Mouse (Mus musculus) T-cell, adult 2 months (primary cell): Measurements from ENCODE around the gene Slc46a1.
A peak's percentile ranks its signal among the peaks of the same experiment; 100 is the strongest.

Source experiments
- DNase-seq: peaks from one replicate; pipeline ENCODE4 v3.0.0; 2022; ENCODE audit warnings: low spot score

Slc46a1 gene

DNA sequence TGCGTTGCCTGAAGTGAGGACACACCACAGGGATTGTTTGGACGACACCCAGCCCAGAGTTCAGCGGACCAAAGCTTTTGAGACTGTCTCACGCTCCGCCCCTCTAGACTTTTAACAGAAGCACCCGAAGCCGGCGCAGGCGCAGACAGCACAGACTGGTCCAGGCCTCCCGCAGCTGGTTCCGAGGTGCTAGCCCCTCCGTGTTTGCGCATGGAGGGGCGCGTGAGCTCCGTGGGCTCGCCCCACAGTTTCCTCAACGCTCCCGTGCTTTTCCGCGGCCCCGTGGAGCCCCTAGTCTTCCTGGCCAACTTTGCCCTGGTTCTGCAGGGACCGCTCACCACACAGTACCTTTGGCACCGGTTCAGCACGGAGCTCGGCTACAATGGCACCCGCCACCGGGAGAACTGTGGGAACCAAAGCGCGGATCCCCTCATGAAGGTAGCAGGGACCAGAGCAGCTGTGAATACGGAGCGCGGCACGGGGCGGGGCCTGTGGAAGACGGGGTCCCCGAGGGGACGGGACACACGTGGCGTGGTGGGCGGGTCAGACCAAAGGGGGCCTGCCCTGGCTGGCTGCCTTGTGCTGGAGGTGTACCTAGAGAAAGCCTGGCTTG is at the start of gene Slc46a1:
Slc46a1 (plus strand) TSS at position 130 of the 613 bp plus-strand sequence.
- DNase-seq = peak; percentile 62

DNA sequence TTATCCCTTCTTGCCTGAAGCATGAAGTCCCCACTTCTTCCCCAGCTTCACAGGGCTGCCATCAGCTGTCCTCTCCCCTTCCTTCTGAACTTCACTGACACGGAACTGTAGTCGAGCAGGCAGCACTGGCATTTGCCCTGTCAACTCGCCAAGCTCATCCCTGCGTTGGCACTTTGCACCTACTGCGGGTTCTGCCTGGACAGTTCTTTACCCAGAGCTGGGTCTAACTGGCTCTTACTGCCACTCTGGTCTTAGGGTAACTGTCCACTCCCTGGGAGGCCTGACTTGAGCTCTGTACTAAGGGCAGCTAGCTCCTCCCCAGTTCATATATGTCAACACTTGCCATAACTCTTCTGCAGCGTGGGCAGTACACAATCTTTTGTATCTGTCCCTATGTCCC is 48.6 kb upstream of the Slc46a1 start:
- DNase-seq = no peak

DNA sequence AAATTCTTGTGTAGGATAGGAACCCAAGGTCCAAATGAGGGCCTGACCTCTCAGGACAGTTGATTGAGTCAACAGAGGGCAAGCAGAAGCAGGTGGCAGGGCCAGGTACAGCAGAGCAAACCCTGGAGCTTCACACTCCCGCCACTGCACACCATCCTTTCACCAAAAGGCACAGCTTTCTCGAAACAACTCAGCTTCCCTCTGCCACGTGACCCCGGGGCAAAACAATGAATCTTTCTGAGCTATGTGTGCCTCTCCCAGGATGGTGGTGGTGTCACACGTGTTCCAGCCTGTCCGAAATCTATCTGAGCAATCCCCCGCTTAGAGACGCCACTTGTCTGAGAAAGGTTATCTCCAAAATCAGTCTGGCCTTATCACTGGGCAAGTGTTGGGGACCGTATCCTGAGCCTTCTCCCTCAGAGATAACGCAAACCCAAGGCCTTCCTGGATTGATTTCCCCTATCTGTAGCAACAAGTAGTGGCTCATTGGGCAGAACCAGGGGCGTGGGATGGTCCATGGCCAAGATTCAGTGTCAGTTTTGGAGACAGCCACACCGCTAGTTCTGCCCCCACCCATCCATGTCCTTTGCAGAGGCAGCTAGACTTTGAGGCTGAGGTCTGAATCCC is 45.1 kb upstream of the Slc46a1 start:
- DNase-seq = no peak

DNA sequence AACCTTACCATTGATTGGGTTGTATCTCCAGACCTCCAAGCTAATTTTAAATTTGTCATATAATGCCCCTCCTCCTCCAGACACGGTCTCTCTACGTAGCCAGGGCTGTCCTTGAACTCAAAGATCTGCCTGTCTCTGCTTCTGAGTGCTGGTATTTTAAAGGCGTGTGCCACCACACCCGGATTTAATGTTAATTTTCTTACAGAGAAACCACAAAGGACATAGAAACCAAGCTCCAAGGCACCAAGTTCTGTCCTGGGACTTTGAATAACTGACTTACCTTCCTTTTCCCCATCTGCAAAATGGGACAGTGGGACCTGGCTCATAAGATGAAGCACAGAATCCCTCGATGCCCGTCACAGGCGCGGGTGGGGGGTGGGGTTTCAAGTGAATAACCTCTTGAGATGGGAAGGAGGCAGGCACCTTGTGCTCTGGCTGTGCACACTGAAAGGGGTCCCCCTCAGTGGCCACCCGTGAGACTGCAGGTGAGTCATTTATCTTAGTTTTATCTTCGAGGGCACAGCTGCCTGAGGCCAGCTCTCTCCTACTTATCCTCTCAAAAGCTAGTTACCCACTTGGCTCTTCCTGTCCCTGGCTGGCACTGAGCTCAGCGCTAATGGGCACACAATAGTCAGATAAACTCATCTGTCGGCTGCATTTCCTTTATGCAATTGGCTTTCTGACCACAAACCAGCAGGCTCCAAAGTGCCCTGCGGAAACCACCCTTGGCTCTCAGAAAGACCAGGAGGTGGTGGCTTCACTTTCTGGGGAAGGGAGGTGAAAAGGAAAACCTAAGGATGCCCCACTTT is 44.1 kb upstream of the Slc46a1 start:
- no peak for DNase-seq

DNA sequence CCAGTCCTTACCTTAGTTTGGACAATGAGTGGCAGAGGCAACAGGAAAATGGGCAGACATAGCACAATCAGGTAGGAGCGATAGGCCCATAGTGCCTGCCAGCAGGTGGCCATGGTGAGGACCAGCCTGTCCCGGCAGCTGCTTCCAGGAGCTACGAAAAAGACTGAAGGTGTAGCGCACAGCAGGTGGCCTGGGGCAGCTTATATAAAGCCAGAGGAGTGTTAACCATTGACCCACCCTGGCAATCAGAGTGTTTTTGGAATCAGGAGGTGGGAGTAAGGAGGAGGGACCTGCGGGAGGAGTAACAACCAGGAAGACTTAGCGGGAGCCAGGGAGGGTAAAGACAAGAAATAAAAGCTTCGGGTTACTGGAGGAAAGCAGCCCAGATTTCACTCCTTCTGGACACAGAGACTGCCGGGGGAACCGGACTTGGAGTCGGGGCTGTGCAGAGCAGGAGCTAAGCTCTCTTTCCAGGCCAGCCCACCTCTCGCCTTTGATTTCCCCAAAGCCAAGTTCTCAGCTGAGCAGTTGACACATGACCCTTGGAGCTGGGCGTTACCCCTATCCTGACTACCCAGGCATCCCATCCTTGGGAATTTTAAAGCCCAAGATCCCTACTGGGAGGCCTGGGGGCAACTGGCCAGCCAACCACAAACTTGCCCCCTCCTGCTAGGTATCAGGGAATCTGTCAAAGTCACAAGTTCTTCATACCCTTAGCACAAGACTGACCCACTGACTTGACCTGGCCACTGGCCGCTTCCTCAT is 43.3 kb upstream of the Slc46a1 start, which contains the start of gene Slc13a2:
Slc13a2 (minus strand) TSS at position 163 of the 765 bp plus-strand sequence.
- no peak for DNase-seq

DNA sequence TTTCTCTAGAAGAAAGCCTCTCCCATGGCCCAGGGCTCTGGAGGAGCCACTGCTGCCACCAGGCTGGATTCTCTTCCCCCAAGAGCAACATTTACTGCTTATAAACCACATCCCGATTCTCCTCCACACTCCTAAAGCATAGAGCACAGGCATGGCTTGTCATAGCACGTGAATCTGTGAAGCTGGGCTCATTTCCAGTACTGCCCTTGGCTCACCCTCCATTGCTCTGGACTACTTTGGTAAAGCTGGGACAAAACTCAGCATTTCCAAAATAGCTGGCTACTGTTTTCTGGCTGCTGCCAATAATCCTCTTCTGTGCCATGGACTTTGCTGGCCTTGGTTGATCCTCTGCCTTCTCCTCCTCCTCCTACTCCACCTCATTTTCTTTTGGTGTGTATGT is 41.1 kb upstream of the Slc46a1 start:
- DNase-seq = no peak

DNA sequence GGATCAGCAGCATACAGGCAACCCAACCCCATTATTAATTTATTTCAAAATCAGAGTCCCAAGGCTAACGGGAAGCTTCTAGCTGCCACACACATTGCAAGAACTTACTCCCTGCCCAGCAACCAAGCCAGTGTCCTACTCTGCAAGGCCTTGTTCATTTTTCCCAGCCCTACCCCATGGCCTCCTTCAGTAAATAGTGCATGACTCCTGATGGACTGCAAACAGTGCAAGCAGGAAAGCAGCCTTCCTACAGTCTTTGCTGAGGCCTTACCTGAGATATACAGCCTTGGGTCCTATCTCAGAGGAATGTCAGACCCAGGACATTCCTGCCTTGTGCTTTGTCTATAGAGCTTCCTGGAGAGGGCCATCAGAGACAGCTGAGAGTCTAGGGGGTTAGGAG is 39.9 kb upstream of the Slc46a1 start:
- no peak for DNase-seq

DNA sequence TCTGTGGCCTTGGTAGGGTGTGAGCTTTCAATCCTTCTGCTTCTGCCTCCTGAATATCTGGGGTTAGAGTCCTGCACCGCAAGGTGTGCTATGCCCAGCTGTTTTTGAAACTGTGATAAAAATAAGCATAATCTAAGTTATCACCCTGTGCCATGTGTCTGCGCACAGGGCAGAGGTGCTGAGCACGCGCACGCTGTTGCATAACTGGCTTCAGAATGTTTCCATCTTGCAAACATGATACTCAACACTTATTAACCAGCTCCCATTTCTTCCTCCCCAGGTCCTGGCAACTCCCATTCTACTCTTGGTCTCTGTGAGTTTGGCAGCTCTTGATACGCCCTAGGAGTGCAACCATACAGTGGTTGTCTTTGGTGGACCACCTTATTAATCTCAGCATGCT is 37.8 kb upstream of the Slc46a1 start:
- no peak for DNase-seq

DNA sequence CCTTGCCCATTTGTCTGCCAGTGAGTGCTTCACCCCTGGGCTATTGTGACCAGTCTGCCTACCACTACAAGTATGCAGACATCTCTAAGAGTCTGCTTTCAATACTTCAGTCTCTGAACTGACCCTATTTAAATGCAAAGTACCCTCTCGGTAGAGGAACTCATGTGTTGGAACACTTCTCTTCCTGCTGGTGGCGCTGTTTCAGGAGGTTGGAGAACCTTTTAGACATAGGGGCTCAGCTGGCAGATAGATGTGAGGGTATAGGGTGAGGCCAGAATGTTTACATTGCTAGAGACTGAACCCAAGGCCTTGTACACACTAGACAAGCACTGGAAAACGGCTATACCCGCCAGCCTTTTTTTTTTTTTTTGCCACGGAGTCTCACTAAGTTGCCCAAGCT is 37.2 kb upstream of the Slc46a1 start:
- DNase-seq = no peak

DNA sequence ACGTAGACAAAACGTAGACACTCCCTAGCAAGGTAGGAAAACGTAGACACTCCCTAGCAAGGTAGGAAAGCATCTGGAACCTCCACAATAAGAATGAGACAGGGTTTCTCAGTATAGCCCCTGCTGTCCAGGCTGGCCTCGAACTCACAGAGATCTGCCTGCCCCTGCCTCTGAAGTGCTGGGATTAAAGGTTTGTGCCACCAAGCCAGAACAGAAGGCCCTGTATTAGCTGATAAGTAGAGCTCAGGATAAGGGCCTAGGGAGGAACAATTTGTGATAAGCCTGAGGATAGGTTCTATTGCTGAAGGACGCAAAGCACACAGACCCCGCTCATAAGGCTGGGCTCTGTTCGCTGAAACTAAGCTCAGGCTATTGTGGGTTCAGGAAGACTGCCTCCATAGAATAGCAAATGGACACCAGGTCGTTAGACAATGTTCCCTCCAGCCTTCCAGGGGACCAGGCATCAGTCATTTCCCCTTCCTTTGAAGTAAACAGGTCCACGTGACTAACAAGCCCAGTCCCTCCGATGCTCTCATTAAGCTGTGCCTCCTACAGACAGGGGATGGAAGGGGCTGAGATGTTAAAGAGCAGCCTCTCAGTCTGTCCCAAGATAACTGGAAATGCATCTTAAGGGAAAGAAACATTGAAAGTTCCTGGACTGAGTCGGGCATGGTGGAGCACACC is 35.2 kb upstream of the Slc46a1 start:
- no peak for DNase-seq

DNA sequence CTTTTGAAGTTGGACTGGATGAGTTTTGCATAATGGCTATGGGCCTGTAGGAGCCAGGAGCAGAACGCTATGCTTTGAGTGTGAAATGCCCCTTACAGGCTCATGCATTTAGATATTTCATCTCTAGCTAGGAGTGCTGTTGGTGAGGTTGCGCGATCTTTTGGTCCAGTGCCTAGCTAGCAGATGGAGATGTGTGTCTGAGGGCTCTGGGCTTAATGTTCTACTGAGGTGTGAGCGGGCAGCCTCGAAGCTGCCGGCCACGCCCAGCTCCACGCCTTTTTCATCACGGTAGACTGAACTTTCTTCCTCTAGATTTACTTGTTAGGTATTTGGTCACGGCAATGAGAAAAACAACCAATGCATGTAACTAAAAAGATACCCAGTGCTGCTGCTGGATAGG is 34.3 kb upstream of the Slc46a1 start:
- no peak for DNase-seq

DNA sequence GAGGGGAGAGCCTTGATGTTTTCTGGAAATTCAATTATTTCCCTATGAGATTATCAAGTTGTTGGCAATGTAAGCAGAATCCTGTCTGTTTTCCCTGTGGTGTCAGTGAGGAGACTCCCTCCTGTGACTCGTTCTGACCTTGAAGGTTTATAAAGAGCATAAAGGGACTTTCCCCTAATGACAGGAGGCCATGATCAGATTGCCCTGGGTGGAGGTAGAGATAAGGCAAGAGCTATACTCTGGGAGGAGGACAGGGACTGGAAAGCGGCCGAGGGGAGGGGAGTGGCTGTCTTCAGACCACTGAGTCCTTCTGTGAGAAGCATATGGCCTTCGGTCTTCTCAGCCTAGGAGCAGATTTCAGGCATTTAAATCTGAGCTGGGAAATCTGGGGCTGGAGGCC is 31.4 kb upstream of the Slc46a1 start:
- no peak for DNase-seq

DNA sequence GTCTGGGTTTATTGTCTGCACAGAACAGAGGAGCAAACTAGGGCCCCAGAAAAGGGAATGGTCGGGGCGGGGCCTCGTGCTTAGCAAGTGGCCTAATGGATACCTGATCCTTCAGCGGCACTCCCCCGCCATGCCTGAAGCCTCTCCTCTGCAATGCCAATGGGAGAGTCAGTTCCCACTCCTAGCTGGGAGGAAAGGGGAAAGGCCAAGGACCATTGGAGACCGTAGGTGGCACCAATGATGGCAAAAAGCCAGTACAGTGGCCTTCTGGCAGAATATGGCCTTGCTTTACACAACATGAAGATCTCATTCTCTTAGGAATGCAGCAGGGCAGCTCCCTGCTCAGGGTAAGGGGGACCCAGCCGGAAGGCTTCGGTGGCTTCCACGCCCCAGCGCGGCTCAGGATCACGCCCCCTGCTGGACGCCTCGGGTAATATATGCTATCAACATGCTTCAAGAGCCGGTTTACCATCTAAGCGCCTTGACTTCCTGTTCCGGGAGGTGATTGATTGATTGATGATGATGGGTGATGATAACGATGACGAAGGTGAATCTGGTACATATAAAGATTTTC is 29.6 kb upstream of the Slc46a1 start:
- DNase-seq = peak; percentile 58

DNA sequence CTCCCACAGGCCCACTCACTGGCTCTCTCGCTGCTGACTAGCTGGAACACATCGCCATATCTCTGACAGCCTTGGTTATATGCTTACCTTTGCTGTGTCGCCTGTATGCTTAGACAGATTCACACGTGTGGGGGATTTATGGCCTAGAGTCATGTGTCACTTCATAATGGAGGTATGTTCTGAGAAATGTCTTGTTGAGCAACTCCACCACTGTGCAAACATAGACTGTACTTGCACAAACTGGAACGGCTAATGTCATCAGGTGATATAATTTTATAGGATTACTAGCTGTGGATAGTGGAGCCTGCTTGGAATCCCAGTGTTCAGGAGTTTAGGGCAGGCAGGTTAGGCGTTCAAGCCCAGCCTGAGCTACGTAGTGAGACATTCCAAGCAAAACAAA is 28.3 kb upstream of the Slc46a1 start:
- DNase-seq = no peak

DNA sequence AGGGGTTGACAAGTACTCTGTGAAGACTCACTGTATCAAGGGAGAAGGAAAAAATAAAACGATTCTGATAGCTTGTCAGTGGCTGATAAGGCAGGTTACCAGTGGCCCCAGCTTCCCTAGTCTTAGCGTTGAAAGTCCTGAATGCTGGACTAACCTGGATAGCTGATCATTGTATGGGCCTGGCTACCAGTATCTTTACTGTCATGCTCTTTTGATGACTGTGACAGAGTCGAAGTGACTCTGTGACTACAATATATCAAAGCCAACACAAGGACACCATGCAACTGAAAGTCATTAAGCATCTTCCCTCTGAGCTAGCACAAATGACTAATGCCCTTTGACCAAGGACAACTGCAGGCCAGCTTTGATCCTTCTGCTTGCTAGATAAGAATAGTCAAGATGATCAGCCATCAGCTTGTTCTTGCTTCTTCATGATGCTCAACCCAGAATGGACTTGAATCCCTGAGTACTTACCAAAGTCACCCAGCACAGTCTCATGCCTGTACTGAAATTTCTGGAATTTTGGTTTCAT is 27.0 kb upstream of the Slc46a1 start:
- no peak for DNase-seq

DNA sequence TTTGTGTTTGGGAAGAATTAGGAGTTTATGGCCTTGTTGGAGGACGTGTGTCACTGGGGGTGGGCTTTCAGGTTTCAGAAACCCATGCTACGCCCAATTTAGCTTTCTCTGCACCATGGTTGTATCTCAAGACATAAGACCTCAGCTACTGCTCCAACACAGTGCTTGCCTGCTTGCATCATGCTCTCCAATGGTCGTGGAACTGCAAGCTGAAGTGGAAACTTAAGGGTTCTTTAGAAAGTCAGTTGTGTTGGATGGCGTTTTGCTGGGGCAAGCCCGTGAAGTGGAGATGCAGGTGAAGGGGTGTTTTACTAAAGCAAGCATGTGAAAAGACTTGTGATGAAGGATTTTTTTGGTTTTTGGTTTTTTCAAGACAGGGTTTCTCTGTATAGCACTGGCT is 22.4 kb upstream of the Slc46a1 start:
- DNase-seq = no peak

DNA sequence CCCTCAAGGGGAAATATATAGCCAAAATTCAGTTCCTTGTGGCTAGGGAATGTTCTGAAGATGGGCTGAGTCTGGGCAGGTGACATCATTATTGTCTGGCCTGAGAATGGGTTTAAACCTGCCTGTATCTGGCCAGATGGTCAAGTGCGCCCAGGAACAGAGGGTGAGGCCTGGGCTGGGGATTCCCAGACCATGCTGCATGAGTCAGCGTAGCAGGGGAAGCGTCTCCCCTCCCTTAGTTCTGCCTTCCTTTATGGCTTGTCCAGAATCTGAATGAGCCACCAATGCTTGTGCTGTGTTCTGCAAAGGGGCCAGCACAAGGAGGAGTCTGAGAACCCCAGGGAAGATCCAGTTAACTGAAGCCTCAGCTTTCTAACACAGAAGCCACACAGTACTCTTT is 18.3 kb upstream of the Slc46a1 start:
- DNase-seq = no peak

DNA sequence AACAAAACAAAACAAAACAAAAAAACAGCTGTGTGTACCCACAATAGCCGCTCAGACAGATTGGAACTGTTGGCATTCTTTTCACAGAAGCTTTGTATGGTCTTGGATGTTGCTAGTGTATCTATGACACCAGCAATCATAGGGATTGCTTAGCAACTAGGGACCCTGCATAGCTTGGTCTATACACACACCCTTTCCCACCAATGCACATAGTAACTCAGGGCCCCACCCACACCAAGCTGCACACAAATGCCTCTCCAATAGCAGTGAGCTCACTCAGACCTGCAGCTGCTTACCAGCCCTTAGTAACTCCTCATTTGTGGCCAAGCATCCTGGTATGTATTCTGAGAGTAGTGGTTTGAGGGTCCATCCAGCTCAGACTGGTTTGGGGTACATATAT is 17.3 kb upstream of the Slc46a1 start:
- DNase-seq = no peak

DNA sequence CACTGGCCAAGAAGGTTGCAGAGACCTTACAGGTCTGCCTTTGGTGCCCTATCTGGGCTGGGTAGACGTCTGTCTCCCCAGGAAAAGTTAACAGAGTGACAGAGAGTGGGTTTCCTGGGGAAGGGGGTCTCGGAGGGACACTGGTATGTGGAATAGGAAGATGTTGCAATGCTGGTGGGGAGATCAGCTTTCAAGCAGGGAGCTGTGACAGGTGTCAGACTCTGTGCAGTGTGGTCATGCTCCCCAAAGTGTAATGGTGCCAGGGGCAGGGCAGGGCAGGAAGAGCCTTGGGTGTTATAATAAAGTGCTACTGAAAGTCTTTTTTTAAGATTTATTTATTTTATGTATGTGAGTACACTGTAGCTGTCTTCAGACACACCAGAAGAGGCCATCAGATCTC is 15.2 kb upstream of the Slc46a1 start:
- DNase-seq = no peak

DNA sequence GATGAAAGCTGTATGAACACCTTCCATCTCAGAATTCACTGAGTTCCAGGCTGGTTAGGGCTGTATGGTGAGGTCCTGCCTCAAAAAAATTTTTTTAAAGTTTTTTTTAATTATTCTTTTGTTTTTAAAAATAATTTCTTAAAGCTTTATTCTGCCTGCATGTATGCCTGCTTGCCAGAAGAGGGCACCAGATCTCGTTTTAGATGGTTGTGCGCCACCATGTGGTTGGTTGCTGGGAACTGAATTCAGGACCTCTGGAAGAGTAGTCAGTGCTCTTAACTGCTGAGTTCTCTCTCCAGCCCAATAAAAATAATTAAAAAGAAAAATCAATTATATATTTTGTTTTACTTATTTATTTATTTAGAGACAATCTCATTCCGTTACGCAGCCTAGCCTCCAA is 11.8 kb upstream of the Slc46a1 start:
- peak; percentile 67 for DNase-seq

DNA sequence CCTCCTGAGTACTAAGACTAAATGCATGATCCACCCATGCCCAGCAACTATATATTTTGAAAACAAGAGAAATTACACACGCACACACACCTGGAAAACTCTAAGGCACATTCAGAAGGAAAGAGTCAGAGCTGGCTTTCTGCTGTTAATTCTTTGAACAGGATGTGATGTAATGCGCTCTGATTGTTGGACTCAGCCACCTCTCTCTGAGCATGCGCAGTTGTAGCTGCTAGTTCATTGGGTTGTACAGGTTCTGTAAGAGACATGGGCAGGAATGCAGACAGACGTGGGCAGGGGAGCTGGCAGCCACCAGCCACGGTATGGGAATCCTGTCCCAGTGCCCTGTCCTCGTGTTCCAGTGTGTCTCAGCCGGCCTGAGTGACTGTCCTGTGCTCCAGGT is 11.2 kb upstream of the Slc46a1 start:
- DNase-seq = no peak
